Mouse (Mus musculus): ENCODE measurements around the gene Wnt5b.
"Not testable (repeated sequence)": the region's sequence is repeated elsewhere in the genome, so short reads cannot be mapped to it uniquely, and the experiment has no call there.

DNA sequence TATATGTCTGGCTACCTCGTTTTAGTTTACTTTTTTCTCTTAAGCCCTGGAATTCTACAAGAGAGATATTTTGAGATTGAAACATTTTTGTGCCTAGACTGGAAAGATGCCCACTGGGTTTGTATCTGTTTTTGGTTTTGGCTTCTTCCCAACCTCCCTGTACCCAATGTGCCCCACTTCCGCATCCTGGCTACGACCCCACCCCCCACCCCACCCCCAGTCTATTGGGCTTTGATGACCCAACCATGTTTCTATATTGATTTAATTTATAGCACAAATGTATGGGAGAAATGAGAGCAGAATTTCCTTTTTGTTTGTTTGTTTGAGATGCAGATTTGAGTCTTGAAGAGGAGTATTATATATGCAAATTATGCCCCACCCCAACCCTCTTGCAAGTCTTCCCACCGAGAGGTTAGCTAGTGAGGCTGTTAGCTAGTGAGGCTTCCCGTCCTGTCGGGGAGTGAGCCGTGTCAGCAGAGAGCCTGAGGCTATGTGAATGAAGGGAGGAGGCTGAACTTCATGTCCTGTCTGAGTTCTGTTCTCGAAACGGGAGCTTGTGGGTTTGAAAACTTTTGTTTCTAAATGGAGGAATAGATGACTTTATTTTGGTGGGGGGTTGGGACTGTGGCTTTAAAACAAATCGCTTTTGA is 62.3 kb downstream of the Wnt5b start:
- not testable (repeated sequence) for TF ChIP-seq CTCF (IDR thresholded peaks at IDR 0.05 in 2 of 3, conservative IDR thresholded peaks at IDR 0.05 in 1 of 3; ENCODE audit: control insufficient read depth in 1 of 3, insufficient read depth in 1 of 3, low read depth in 2 of 3, low read length in 3 of 3, poor library complexity in 1 of 3, severe bottlenecking in 1 of 3); EP300 (IDR thresholded peaks at IDR 0.05; ENCODE audit: low read depth in 1 of 2, low read length in 2 of 2)
